Mouse (Mus musculus) spleen, postnatal 4 days (tissue): ENCODE results near the gene Npw.

Experiments used
- DNase-seq, 2 experiments: peaks; one replicate each; pipeline ENCODE4 v3.0.0; 2022; ENCODE audit warnings: low spot score in 2 of 2

Gene Npw

DNA sequence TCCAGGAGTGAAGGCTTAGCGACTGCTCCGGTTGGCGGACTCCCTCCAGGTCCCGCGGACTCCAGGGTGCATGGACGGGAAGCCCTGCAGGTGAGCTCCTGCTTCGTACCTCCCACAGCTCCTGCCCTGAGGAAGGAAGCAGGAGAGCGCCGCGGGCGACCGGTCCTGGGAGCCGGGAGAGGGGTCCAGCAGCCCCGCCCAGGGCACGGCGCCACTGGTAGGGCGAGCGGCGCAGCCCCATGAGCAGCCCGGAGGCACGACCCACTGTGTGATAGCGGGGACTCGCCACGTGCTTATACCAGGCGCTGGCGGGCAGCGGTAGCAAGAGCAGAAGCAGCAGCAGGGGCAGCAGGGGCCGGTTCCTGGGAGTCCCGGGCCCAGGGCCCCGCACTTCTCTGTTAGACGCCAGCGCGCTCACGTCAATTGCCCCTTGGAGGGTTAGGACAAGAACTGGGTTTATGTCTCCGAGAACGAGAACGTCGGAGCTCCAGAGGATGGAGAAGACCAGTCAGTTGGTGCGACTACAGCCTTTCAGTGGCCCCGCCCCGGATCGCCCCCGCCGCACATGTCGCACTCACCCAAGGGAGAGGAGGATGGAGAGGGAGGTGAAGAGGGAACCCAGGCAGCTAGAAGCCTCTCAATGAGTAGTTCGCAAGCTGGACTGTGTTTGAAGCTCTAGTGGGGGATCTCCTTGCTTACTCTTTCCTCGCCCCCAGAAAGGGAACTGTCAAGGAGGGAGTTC lies at the start of gene Npw:
Gene Npw (minus strand): TSS at position 441 of the 742 bp plus-strand sequence.
- DNase-seq: no peak

- DNase-seq: no peak
Observed at GRCm38 (mm10) chr17:24707801-24708425, 49.7 kb upstream of the Npw start.

DNA sequence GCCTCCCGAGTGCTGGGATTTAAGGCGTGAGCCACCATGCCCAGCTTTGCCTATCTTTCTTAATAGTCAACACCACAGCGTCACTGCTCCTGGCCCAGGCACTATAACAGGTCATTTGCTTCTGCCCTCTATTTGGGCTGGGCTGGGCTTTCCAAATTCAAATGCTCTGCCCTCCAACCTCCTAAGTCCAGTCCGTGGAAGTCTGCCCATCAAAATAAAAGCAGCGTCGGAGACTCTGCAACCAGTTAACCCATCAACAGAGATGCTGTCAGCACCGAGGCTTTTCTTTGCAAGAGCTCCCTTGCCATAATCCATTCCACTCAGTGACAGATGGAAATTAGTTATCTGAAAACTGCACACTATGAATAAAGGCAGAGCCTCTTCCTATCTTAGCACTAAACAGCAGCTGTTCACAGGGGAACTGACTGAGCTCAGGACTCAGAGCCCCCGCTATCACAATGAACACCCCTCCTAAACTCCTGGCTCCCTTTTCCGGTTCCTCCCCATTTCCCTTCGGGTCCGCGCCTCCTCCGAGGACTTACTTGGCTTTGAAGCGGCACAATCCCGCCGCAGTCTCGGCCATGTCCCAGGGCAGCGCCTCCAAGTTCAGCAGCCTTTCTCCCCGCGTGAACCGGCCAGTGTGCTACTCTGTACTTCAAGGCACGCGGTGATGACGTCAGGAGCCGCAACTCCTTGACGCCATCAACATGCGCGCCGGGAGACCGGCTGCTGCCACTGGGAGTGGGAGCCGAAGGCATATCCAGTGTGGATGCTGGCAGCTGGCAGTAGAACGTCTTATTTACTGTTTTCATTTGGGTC lies 48.9 kb upstream of the Npw start, which contains the start of gene Tbl3:
Gene Tbl3 (minus strand): TSS at position 679 of the 819 bp plus-strand sequence.
- DNase-seq: peak; percentile 90 to 96

DNA sequence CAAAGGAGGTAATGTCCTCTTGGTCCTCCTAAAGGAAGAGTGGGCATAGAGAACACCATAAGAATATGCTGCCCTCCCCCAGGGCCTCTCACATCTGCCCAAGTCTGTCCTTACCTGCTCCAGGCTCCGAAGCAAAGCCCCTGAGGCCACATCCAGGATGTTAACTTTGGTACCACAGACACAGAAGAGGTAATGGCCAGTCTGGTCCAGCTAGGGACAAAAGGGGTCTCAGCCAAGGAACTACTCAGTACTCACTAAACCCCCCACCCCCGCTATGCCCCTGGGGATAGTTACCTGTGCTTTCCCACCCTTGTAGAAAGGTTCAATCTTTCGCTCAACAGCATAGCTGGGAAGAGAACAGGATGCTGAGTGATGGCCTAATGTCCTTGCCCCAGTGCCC lies 47.6 kb upstream of the Npw start:
- DNase-seq: no peak

DNA sequence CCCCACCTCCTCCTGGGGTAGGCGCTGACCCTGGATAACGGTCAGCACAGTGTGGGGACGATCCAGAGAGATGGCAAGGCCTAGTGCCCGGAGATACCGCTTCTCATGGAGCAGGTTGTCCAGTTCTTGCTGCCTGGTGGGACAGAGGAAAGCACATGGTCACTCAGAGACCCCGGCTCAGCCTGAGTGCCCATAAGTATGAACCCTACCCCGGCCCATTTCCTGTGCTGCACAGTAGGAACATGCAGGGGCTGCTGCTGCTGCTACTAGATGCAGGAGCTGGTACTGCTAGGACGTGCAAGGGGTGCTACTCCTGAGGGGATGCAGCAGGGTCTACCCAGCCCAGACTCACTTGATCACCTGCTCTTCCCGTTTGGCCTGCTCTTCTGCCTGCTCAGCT lies 43.0 kb upstream of the Npw start:
- DNase-seq: no peak

DNA sequence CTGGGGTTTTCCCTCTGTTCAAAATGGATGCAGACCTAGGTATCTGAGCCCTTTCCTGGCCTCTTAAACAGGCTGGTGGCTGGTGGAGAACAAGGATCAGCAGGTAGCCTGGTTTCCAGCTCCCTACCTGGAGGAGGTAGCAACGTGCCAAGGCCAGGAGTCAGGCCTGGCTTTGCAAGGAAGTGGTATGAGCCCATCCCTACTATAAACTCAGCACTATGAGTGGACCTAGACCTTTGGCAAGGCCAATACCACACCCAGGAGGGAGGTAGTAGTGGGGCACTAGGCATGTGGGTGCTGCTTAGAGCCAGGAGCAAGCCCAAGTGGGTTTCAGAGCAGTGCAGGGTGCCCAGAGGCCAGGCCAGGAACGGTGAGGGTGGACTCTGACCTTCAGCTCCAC lies 41.2 kb upstream of the Npw start:
- no peak for DNase-seq

- no peak for DNase-seq
Observed at GRCm38 (mm10) chr17:24698715-24699114, 40.5 kb upstream of the Npw start.

- DNase-seq: no peak
Observed at GRCm38 (mm10) chr17:24697985-24698384, 39.7 kb upstream of the Npw start.

DNA sequence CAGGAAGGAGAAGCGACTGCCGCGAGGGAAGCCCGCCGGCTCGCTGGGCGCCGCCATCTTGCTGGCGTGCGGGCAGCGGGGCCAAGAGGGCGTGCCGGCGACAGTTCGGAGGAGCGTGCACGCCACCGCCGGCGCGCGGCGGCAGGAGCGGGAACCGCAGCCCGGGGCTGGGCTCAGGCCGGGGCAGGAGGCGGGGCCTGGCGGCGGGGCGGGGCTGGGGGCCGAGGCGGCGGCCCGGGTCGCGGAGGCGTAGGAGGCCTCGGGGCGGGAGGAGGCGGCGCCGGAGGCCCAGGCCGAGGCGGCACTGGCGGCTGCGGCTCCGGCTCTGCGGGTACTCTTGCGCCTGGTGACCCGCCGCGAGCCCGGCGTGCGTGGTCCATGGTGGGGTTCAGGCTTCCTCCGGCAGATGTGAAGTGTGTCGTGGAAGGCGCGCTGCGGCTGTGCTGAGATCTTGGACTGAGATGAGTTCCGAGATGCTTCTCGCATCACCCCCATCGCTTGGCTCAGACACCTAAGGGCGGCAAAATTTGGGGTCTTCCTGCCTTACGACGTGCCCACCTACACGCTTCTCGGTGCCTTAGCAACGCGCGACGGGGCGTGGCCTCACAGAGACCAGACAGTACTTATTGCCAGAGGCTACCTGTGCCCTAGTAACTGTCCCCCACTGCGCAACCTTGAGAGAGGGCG lies 37.9 kb upstream of the Npw start, which contains the start of the genes Gfer and Noxo1:
Gene Gfer (minus strand): TSS at position 146 of the 687 bp plus-strand sequence.
Gene Noxo1 (plus strand): TSS at position 224 of the 687 bp plus-strand sequence.
- DNase-seq: peak; percentile 88 to 94

DNA sequence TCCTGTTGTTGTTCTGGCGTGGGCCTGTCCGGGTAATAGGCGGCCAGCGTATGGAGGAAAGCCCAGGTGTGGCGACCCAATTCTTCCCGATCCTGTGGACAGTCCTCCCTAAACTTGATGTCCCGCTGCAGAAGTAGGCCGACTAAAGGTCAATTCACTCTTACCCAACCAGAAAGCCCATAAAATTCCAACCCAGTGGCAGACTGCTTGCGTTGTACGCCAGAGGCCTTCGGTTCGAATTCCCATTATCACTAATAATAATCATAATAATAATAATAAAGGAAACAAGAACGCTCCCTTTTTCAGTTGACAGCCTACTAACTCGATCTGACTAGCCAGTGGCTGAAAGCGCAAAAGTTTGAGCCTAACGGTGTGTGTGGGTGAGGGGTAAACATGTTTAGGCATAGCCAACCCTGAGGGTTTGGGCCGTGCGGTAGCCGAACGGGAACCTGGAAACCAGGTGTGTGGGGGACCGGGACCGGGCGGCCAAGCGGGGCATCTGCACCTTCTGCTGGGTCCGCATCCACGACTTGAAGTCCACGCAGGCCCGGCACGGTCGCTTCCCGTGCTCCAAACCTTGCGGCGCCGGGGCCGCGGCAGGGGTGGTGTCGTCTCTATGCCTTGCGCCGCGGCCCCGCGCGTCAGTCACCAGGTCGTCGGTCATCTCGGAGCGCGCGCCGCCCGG lies 37.2 kb upstream of the Npw start:
- no peak for DNase-seq

- no peak for DNase-seq
Observed at GRCm38 (mm10) chr17:24692385-24692784, 34.1 kb upstream of the Npw start.

- no peak for DNase-seq
Observed at GRCm38 (mm10) chr17:24689251-24690081, 31.2 kb upstream of the Npw start, which contains the start of gene Syngr3. Syngr3 (minus strand) TSS chr17:24689955.

GRCm38 (mm10) chr17:24687599-24687998 lies 29.3 kb upstream of the Npw start:
- no peak for DNase-seq

DNA sequence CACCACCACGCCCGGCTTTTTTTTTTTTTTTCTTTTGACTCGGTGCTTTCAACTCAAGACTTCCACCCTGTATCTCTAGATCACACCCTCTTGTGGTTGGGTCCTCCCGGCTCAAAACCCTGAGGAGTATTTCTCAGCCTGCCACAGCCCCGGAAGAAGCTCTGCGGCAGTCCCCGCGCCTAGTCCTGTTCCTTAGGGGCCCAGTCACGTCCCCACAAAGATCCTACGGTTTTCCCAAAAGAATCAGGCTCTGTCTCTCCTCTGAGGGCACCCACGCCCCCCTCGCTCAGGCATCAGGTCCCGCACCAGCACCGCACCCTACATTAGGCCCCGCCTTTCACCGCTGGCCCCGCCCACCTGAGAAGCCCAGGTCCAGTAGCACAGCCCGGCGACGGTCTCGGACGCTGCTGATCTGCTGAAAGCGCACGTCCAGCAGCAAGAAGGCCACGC lies 28.9 kb upstream of the Npw start:
- peak; percentile 65 to 84 for DNase-seq

GRCm38 (mm10) chr17:24686514-24686913 lies 28.3 kb upstream of the Npw start:
- peak; percentile 71 to 83 for DNase-seq

DNA sequence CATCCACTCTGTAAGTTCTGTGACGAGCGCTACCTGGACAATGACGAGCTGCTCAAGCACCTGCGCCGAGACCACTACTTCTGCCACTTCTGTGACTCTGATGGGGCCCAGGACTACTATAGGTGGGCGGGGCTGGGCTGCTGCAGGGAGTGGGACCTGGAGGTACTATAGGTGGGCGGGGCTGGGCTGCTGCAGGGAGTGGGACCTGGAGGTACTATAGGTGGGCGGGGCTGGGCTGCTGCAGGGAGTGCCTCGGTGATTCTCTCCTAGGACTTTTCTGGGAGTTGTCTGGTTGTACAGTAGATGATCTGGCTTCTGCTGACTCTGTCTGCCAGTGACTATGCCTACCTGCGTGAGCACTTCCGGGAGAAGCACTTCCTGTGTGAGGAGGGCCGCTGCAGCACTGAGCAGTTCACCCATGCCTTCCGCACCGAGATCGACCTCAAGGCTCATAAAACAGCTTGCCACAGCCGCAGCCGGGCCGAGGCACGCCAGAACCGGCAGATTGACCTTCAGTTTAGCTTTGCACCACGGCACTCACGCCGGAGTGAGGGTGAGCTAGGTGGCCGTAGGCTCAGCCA lies 19.3 kb upstream of the Npw start:
- DNase-seq: no peak

DNA sequence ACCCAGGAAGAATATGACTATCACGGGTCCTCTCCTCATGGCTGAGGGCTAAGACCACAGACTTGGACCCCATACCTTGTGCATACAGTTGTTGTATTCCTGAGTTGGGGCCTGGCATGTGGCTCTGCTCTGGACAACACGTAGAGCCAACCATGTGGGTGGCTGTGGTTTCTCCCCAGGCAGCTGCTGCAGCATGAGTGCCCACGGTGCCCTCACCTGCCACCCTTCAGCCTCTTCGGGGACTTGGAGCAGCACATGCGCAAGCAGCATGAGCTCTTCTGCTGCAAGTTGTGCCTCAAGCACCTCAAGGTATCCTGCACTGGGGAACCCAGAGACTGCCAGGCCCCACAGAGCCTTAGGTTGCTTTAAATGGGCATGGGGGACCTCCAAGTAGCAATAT lies 18.6 kb upstream of the Npw start:
- no peak for DNase-seq

GRCm38 (mm10) chr17:24676187-24676586 lies 17.9 kb upstream of the Npw start:
- peak; percentile 81 to 90 for DNase-seq

DNA sequence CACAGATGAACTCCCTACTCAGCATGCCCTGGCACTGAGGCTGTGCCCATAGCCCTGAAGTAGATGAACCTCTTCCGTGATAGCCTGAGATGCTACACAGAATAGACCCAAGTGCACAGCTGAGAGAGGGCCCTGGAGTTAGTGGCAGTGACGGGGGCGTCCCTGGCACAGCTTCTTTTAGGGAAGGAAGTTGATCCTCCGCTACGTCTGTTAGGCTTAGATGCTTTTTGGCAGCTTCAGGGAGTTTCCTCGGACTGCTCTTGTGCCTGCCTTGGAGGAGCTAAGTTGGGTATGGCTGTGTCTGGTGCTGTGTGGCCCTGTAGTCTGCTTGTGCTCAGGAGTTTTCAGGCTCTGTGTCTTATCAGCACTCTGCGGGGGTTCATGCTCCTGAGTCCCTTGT lies 16.0 kb upstream of the Npw start:
- DNase-seq: no peak

DNA sequence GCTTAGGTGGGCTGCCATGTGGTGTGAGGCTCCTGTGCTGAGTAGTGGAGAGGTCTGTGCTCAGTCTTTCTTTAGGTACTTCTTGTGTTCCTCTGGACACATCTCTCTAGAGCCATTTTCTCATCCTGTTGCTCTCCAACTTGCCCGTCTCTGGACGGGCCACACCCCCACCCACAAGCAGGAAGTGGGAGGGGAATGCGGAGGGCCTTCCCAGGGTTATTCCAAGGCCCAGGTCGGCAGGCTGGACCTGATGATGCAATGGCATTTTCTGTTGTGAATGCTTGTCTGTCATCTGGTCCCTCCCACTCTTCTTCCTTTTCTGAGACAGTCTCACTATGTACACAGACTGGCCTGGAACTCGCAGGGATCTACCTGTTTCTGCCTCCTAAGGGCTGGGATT lies 13.9 kb upstream of the Npw start:
- no peak for DNase-seq
